Mouse (Mus musculus) myocyte (in vitro differentiated cells): ENCODE data around the gene Ltv1. TPM values are rescaled to one million over a fixed set of nuclear protein-coding genes. Genes with fewer than 3 reads are reported as not detected.

Source experiments
- H3K27me3 ChIP-seq: one replicate; pipeline ENCODE4 v1.6.1; 2011; ENCODE audit not compliant: control insufficient read depth, insufficient read depth, insufficient read length
- H3K36me3 ChIP-seq: one replicate; pipeline ENCODE4 v1.6.1; 2011; ENCODE audit not compliant: control insufficient read depth, insufficient read depth
- H3K4me2 ChIP-seq: one replicate; pipeline ENCODE4 v1.6.1; 2011; ENCODE audit warnings: low read depth, control low read depth
- H3K4me3 ChIP-seq: one replicate; pipeline ENCODE4 v1.5.1; 2011; ENCODE audit warnings: mild to moderate bottlenecking, control low read depth, moderate library complexity
- H3K79me2 ChIP-seq: one replicate; pipeline ENCODE4 v1.6.1; 2011; ENCODE audit not compliant: control insufficient read depth, insufficient read depth
- H3ac ChIP-seq: one replicate; pipeline ENCODE4 v1.6.1; 2011; ENCODE audit not compliant: control insufficient read depth, insufficient read length
- CEBPB ChIP-seq: IDR thresholded peaks from 2 replicates; pipeline ENCODE4 v1.6.1; 2011; ENCODE audit warnings: mild to moderate bottlenecking, moderate library complexity; ENCODE audit not compliant: poor library complexity, insufficient read depth, severe bottlenecking
- E2F4 ChIP-seq: IDR thresholded peaks from one replicate; pipeline ENCODE4 v1.6.1; 2011; ENCODE audit warnings: mild to moderate bottlenecking, control low read depth, moderate library complexity; ENCODE audit not compliant: insufficient read depth
- MAX ChIP-seq: IDR thresholded peaks from one replicate; pipeline ENCODE4 v1.6.1; 2011; ENCODE audit warnings: low read depth, mild to moderate bottlenecking, control low read depth
- MYOD1 ChIP-seq, 3 experiments: IDR thresholded peaks; one replicate each; pipeline ENCODE4 v1.6.1; 2011; ENCODE audit warnings: control low read depth in 2 of 3, low read depth in 2 of 3, mild to moderate bottlenecking in 2 of 3, moderate library complexity in 1 of 3; ENCODE audit not compliant: insufficient read length in 2 of 3, control insufficient read depth in 1 of 3
- MYOG ChIP-seq, 3 experiments: IDR thresholded peaks; one replicate each; pipeline ENCODE4 v1.6.1; 2011; ENCODE audit warnings: control low read depth in 2 of 3, low read depth in 2 of 3, mild to moderate bottlenecking in 2 of 3; ENCODE audit not compliant: insufficient read length in 2 of 3, control insufficient read depth in 1 of 3, insufficient read depth in 1 of 3
- POLR2A ChIP-seq: IDR thresholded peaks from one replicate; pipeline ENCODE4 v1.6.1; 2011; ENCODE audit warnings: low read depth, mild to moderate bottlenecking, control low read depth, moderate library complexity; ENCODE audit not compliant: insufficient read length
- POLR2AphosphoS2 ChIP-seq: IDR thresholded peaks from one replicate; pipeline ENCODE4 v1.6.1; 2011; ENCODE audit warnings: low read depth, control low read depth; ENCODE audit not compliant: insufficient read length
- REST ChIP-seq: IDR thresholded peaks from one replicate; pipeline ENCODE4 v1.6.1; 2011; ENCODE audit warnings: mild to moderate bottlenecking, control low read depth, moderate library complexity; ENCODE audit not compliant: insufficient read depth, insufficient read length
- SRF ChIP-seq: IDR thresholded peaks from one replicate; pipeline ENCODE4 v1.6.1; 2011; ENCODE audit warnings: low read depth; ENCODE audit not compliant: control insufficient read depth, insufficient read length
- TCF12 ChIP-seq: IDR thresholded peaks from one replicate; pipeline ENCODE4 v1.6.1; 2011; ENCODE audit warnings: mild to moderate bottlenecking, control low read depth; ENCODE audit not compliant: poor library complexity, insufficient read depth, severe bottlenecking
- TCF3 ChIP-seq: IDR thresholded peaks from one replicate; pipeline ENCODE4 v1.6.1; 2011; ENCODE audit warnings: low read depth, control low read depth; ENCODE audit not compliant: insufficient read length
- USF1 ChIP-seq: IDR thresholded peaks from one replicate; pipeline ENCODE4 v1.6.1; 2011; ENCODE audit warnings: low read depth, mild to moderate bottlenecking, control low read depth, moderate library complexity
- polyA plus RNA-seq: library from polyadenylated mRNA; unstranded; fragments of >200 nt; fragmentation: generic; extraction: Trizol; gene quantifications from one replicate; pipeline ENCODE4 v1.2.1, GENCODE M21; 2012; ENCODE audit warnings: missing spikeins

Gene Ltv1
- polyA plus RNA-seq, 1 experiment, result 22.0 TPM

DNA sequence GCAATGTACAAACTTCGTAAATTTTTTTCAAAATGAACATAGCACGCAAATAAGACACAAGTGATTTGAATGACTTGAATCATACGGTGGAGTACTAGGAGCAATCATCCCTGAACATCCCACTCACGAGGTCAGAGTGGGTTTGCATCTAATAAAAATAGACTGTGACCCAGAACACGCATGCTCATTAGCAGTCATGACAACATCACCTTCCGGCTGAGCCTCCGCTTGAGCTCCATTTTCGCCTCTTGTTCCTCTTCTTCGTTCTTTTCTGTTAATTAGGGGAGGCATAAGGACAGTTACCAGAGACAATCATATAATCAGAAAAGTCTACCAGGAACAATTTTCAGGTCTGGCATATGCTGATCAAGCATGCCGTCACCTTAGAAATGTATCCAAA lies 41.0 kb upstream of the Ltv1 start:
- Histone ChIP-seq H3K4me2 (no peak overlapping the region), H3ac (no peak overlapping the region), H3K27me3 (peaks cover 6% of the 10 kb centered on the region), H3K36me3 (no peaks in the 10 kb centered on the region), H3K4me3 (no peak overlapping the region), H3K79me2 (no peaks in the 10 kb centered on the region)
- TF ChIP-seq POLR2A, result no peak

DNA sequence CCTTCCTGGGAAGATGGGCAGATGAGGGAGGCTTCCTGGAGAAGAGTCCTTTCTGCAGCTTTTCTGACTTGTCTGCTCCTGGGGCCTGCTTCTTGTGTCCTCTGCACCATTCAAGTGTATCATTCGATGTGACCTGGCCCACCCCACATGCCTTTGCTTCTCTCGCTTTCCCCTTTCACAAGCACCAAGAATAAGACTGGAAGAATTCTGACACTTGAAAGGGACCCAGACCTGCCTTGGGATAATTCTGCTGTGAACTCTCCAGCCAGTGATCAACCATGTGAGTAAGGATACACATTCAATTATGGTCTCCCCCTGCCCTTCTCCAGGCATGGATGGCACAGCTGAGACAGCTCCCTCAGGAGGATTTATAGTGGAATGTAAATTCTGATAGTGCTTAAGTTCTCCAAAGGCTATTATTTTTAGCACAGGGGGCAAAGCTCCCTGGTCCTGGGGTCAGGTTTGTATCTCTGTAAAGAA lies 40.2 kb upstream of the Ltv1 start:
- Histone ChIP-seq H3K4me3 (no peak overlapping the region), H3K4me2 (no peak overlapping the region), H3K36me3 (no peaks in the 10 kb centered on the region), H3K27me3 (peaks cover 6% of the 10 kb centered on the region), H3K79me2 (no peaks in the 10 kb centered on the region), H3ac (no peak overlapping the region)
- no peak for TF ChIP-seq MAX
- TF ChIP-seq MYOD1 (IDR thresholded peaks at IDR 0.05; ENCODE audit: control insufficient read depth in 1 of 3, insufficient read length in 2 of 3, low read depth in 2 of 3), result no peak

DNA sequence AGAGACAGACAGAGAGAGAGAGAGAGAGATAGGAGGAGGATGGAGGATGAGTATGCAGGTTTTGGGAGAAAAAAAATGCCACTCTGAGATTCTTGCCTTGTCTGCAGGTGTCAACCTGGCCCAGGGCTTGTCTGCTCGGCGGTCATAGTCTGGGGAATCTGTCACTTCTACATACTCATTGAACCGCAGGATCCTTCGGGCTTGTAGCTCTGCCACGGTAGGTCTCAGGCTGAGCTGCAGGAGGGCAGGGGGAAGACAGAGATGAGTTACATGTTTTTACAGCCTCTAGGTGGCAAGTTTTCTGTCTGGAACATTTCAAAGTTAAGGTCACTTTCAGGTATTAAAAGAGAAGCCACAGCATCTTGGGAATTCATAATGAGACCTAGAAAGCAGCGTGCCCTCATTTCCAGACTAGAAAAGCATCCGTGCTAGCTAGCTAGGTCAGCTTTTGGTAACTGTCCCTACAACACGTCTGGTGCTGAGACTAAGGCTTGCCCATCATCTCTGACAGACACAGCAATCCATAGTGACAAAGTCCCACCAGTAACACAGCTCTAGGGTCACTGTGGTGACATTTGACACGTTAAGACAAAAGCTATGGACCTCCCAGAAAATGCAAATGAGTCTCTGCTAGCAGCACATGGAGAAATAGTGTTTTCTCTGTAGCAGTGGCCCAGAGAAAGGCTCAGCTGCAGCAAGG lies 39.6 kb upstream of the Ltv1 start:
- Histone ChIP-seq H3K36me3 (no peaks in the 10 kb centered on the region), H3K79me2 (no peaks in the 10 kb centered on the region), H3K4me2 (no peak overlapping the region), H3ac (no peak overlapping the region), H3K27me3 (no peaks in the 10 kb centered on the region), H3K4me3 (no peak overlapping the region)
- no peak for TF ChIP-seq REST
- TF ChIP-seq MYOG (IDR thresholded peaks at IDR 0.05; ENCODE audit: control insufficient read depth in 1 of 3, insufficient read depth in 1 of 3, insufficient read length in 2 of 3, low read depth in 2 of 3), result no peak
- TF ChIP-seq TCF12, result no peak
- TF ChIP-seq USF1, result no peak
- no peak for TF ChIP-seq SRF
- TF ChIP-seq CEBPB, result no peak
- no peak for TF ChIP-seq E2F4
- TF ChIP-seq TCF3, result no peak
- no peak for TF ChIP-seq POLR2A
- TF ChIP-seq POLR2AphosphoS2, result no peak

DNA sequence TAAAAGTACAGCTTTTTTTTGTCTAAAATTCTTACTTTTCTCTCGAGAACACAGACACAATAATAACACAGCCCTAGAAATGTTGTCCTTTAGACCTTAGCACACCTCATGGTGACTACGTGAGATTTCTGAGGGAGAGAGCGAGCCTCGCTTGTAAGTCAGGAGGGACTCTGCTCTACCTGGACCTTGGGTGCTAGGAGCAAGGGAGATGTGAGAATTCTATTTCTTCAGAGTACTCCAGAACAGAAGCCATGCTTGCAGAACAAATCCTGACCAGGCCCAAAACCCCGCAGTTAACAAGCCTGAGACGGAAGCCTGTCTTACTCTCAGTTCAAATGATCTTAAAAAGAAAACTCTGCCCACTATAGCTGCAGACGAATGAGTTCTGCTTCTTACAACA lies 37.7 kb upstream of the Ltv1 start:
- Histone ChIP-seq H3ac (no peak overlapping the region), H3K27me3 (no peaks in the 10 kb centered on the region), H3K36me3 (no peaks in the 10 kb centered on the region), H3K4me2 (no peak overlapping the region), H3K79me2 (no peaks in the 10 kb centered on the region), H3K4me3 (no peak overlapping the region)
- TF ChIP-seq TCF12 (no peak), MAX (no peak), MYOG (IDR thresholded peaks at IDR 0.05; ENCODE audit: control insufficient read depth in 1 of 3, insufficient read depth in 1 of 3, insufficient read length in 2 of 3, low read depth in 2 of 3) (no peak), POLR2AphosphoS2 (no peak), SRF (no peak), E2F4 (no peak), USF1 (no peak), MYOD1 (IDR thresholded peaks at IDR 0.05; ENCODE audit: control insufficient read depth in 1 of 3, insufficient read length in 2 of 3, low read depth in 2 of 3) (no peak)

DNA sequence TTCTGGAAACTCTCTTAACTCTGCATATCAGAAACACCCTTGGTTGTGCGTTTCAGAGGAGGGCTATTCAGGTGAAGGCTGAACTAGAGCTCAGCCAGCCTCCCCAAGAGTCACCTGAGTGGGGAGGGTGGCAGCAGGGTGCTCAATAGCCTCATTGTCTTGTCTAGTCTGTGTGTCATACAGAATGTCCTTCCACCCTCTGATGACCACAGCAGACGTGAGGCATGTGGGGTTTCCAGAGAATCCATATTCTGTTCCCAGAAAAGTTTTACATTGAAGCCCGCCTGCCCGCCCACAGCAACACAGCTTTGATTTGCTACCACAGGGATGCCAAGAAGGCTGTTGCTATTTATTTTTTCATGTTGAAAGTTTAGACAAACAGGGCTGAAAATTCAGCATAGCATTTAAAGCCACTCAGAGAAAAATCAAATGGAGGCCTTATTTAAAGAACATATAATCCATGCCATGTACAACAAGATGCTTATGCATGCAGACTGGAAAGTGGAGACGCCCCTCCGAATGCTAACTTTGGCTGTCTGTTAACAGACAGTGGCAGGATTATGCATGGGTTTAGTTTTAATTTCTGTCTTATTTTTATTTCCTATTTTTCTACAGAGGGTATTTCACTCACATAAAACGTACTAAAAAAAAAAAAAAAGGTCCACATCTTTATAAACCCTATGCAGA lies 32.6 kb upstream of the Ltv1 start:
- TF ChIP-seq TCF12, result no peak
- no peak for TF ChIP-seq POLR2A
- TF ChIP-seq CEBPB, result no peak
- no peak for TF ChIP-seq POLR2AphosphoS2
- Histone ChIP-seq H3K36me3 (no peaks in the 10 kb centered on the region), H3K79me2 (no peaks in the 10 kb centered on the region), H3K27me3 (no peaks in the 10 kb centered on the region), H3K4me3 (no peak overlapping the region), H3ac (no peak overlapping the region), H3K4me2 (no peak overlapping the region)
